Mouse (Mus musculus): ENCODE data around the gene Edaradd.
A peak's percentile ranks its signal among the peaks of the same experiment; 100 is the strongest.
"Not testable (repeated sequence)": the region's sequence is repeated elsewhere in the genome, so short reads cannot be mapped to it uniquely, and the experiment has no call there.

Gene Edaradd

DNA sequence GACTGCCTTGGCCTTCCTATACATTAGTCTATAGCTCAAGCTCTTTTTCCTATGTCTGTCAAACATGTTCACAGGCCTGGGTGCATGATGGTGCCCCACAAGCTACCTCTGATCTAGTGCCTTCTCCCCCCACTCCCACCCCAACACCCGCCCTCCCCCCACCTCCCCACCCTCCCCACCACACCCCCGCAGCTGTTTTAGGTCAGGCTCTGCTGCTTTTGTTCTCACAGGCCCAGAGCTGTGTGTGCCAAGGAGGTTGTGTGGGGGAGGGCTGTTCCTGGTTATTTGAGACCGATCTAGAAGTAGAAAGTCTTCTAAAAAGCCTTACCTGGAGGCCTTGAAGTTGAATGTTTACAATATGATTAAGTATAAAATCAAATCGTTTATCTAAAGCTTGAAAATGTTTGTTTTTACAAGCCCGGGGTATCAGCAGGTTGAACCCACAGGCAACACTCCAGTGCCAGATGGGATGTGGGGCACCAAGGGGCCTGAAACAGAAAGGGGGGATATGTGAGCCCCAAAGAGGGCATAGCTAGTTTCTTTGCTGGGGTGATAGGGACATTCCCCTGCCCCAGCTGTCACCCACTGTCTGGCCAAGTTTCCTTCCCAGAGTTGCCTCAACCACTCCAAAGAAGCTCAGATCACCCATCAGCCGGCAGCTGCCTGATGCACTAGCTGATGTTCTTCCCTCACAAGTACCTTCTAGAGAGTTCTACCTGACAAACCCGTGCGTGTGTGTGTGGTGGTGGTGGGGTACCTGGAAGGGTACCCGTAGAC lies 8.9 kb downstream of the Edaradd start:
- DNase-seq (ENCODE audit: low spot score), result no peak

DNA sequence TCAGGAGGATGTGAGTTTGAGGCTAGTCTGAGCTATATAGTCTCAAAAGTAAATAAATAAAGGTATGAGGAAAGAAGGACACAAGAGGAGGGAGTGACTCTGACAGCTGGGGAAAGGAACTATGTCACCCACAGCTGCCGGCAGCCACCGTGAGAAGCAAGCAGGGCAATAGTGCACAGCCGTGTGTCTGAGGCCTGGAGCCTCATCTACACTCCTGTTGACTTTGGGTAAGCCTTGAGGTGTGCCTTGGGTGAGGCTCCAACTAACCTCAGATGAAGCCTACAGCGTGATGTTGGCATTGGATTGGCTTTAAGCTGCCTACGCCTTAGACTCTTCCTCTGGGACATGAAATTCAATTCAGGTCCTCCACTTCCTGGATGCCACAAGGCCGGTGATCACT lies 10.2 kb downstream of the Edaradd start:
- no peak for DNase-seq (ENCODE audit: low spot score)

DNA sequence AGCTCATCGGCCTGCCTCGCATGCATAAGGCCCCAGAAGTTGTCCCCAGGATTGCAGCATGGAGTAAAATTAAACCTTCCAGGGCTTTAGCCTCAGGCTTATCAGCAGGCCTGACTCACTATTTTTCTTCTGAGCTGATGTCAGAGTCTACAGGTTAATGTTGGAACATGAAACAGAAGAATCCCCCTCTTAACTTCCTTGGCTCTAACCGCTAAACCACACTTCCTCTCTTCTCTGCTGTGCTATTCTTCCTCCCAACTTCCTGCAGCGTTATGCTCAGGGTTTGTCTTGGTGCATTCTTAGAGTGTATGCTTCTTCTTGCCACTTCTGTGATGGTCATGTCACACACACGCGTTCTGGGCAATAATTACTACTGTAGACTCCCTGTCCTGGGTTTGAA lies 12.8 kb downstream of the Edaradd start:
- no peak for DNase-seq (ENCODE audit: low spot score)

DNA sequence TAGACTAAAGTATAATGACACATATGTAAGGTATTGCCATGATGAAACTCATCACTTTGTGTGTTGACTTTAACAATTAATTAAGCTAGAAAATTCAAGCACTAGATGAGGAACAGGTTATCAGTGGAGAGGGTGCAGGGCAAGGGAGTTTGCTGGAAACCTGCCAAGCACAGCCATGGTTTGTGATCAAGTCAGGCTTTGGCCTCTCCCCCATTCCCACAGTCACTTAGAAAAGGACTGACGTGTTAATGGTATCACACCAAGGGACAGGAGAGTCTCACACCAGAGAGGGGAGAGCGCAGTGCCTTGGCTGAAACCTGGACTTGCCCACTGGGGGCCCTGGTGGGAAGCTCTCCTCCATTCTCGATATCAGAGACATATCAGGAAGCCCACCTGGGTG lies 14.9 kb downstream of the Edaradd start:
- DNase-seq (ENCODE audit: low spot score), result peak; percentile 48

DNA sequence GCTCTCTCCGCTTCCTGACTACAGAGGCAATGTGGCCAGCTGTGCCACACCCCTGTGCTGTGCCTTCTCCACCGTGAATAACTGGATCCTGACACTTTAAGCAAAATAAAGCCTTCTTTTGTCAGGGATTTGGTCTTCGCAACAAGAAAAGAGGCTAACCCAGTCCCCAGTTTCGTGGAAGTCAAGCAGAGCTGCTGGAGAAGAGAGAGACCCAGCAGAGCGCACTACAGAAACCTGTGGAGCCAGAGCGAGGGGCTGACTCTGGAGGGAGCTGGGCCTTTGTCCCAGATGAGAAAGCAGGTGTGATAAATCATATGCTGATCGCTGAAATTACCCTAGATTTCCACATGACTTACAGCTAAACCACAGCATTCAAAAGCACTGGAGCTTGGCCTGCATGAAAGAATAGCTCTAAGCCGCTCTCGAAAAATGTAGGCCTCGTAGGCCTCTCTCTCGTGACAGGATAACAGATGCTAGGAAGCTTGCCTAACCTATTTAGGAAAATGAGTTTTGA lies 16.9 kb downstream of the Edaradd start:
- no peak for DNase-seq (ENCODE audit: low spot score)

DNA sequence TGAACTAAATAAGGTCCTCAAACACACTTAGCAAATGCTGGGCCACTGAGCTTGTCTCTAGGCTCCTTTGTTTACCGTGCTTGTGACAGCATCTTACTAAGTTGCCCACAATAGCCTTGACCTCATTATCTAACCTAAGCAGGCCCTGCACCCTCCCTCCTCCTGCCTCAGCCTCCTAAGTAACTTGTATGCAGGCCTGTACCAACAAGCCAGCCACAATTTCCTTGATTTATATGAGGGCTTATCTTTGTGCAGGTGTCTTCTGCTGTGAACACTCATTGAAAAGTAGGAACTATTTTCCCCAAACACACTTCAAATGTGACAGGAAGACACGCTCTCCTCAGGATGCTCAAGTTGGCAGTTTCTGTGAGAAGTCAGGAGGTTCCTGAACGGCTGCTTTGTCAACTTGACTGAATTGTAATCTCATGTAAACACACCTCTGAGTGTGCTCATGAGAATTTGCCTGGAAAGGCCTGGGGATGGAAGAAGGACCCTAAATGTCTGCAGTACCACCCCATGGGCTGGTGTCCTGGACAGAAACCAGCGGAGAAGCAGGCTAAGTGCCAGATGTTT lies 17.5 kb downstream of the Edaradd start:
- DNase-seq (ENCODE audit: low spot score), result no peak

DNA sequence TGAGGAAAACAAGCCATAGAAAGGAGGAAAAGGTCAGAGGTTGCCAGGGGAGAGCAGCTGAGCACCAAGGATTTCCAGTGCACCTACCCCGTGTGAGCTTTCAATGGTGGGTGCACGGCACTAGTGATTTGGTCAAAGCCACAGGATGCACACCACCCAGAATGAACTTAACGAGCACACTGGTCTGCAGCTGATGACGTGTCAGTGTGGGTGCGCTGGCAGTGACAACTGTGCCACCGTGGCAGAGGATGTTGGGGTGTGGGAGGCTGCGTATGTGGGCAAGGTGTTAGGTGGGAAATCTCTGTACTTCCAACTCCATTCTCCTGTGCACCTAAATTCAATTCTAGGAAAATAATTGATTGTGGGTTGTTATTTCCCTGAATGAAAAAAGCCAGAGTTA lies 21.1 kb downstream of the Edaradd start:
- no peak for DNase-seq (ENCODE audit: low spot score)

DNA sequence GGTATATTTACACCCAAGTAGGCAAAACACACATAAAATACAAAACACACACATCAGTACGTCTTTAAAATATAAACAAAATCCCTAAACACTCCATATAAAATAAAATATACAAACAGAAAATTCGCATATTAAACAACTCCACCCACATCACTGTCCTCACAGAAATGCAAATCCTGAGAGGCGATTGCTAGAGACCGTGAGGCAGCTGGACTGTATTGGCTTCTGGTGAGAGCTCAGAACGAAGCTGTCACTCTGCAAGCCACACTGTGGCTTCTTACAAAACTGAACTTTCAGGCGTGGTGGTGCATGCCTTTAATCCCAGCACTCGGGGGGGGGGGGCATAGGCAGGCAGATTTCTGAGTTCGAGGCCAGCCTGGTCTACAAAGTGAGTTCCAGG lies 22.4 kb downstream of the Edaradd start:
- DNase-seq (ENCODE audit: low spot score), result no peak

DNA sequence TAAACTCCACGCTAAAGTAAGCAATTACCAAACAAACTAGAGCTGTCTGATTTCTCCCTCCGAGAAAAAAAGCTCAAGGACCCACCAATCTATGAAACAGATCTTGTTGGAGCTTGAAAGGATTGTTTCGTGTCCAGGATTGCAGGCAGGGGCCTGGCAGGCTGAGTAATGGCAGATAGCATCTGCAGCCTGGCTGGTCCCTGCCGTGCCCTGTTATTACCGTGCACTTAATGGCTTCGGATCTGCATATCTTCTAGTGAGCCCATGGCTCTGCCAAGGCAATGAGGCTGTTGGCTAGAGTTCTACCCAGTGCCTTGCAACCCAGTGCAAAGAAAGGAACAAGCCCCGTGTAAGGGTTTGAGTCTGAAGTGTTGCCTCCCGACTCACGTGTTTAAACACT lies 25.5 kb downstream of the Edaradd start:
- no peak for DNase-seq (ENCODE audit: low spot score)

DNA sequence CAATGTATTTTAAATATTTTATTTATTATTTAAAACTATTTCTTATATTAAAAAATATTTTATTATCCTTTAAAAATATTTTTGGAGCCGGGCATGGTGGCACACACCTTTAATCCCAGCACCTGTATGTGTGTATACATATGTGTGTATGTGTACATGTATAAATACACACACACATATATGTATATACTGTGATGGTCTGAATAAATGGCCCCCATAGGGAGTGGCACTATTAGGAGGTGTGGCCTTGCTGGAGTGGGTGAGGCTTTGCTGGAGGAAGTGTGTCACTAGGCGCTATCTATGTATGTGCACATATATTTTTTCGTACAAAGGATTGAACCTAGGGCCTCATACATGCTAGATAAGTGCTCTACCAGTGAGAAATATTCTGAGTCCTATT lies 27.7 kb downstream of the Edaradd start:
- no peak for DNase-seq (ENCODE audit: low spot score)

DNA sequence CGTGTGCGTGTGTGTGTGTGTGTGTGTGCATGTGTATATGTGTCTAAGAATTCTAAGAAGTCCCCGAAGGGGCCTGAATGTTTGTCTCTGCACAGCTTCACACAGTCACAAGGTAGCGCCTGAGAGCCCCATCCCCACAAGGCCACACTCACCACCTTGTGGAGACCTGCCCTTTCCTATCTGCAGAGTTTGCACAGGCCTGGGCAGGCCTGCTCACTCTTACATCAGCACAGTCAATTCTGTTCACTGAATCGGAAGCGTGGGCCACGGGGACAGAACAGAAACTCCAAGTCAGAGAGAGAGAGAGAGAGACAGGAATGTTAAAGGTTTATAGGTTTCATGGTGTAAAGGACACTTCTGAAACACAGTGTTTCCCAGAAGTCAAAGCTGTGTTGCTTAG lies 34.6 kb downstream of the Edaradd start:
- no peak for DNase-seq (ENCODE audit: low spot score)

DNA sequence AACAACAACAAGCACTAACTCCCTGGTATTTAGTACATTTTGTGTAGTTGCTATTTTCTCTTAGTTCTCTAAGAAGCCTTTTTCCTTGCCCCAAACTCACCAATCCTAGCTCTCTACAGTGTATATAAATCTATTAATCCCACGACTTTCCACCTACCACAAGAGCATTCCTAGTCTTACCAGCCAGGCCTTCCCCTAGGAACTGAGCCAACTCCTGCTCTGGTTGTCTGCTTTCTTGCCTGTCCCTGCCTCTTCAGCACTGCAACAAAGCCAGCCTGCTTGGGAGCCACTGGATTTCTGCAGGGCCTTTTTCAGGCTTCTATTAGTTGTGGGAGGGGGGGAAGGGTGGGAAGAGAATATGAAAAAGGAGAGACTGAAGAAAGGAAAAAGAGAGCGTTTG lies 35.0 kb downstream of the Edaradd start:
- DNase-seq (ENCODE audit: low spot score), result no peak

DNA sequence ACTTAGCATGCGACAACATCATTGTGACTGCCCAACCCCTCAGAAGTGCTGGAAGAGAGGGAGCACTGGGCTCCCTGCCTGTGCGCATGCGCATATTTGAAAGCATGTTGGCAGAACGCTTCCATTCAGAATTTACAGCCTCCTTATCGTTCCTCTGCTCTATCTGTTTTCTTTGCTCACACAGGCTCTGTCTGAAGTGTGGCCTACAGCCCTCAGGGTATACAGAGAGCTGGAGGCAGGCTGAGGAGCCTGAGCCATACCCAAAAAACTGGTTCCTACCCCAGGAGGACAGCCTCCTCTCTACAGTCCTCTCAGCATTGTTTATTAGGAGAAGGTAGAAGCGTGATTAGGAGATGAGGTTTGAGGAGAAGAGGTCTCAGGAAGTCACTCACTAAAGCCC lies 40.4 kb downstream of the Edaradd start:
- no peak for DNase-seq (ENCODE audit: low spot score)

DNA sequence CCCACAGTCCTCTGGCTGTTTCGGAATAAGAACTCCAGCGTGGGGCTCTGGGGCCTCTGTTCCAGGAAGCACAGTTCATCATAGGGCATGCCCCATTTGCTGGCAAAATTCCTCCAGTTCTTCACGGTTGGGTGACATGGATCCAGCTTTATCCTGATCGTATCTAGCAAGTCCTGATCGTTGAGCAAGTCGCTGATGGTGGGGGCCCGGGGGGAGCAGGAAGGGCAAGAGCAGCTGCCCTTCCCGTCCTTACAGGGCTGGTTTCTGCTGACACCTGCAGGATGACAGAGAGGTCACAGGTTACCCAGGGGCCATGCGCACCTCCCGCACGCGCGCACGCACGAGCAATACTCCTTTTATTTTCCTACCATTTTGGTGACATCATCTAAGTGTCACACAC lies 41.9 kb downstream of the Edaradd start:
- DNase-seq (ENCODE audit: low spot score), result no peak

DNA sequence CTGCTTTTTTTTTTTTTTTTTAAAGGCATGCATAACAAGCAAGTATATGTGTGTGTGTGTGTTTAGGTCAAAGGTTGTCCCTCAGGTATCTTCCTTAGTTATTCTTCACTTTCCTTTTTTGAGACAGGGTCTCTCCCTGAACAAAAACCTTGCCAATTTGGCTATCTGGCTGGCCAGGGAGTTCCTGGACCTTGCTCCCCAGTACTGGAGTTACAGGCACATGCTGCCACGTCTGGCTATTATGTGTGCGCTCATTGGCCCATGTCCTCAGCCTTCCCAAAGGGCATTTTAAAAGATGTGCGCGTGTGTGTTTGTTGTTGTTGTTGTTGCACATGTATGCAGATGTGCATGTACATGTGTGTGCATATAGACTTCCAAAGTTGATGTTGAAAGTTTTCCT lies 43.4 kb downstream of the Edaradd start:
- DNase-seq (ENCODE audit: low spot score), result no peak

DNA sequence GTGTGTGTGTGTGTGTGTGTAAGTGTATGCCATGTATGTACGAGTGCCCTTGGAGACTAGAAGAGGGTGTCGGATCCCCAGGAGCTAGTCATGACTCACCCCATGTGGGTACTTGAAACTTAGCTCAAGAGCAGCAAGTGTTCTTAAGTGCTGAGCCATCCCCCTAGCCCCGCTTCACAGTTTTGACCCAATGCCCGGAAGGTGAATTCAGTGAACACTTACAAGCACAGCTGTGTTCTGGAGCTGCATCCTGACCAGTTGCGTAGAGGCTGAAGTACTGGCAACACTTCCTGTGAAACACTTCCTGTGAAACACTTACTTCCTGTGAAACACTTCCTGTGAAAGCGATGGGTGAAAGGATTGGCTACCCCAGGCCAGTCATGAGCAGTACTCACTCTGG lies 45.0 kb downstream of the Edaradd start:
- DNase-seq (ENCODE audit: low spot score), result no peak

DNA sequence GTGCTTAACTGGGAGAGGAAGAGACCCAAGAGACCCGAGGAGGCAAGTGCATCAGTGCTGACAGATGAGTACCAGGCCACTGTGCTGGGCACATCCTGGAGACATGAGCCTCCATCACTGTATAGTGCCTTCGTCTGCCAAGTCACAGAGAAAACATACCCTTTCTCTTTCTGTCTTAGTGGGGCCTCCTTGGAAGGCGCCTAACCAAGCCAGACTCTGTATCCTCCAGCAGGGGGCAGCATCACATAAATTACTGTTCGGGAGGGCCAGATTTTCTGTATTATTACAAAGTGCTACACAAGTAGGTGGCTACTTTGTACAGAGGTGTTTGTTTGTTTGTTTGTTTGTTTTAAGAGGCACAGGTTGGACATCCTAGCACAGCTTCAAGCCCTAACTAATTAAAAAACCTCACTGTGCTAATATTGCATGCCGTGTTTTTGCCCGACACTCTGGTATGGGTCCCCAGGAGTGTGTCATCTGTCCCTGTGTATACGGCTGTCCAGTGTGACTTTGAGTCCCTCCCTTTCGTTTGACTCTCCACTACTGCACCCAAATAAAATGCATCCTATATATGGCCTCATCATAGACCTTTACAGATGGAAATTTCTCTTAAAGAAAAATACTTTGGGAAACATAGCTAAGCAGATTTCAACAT lies 46.4 kb downstream of the Edaradd start:
- DNase-seq (ENCODE audit: low spot score), result peak; percentile 86

DNA sequence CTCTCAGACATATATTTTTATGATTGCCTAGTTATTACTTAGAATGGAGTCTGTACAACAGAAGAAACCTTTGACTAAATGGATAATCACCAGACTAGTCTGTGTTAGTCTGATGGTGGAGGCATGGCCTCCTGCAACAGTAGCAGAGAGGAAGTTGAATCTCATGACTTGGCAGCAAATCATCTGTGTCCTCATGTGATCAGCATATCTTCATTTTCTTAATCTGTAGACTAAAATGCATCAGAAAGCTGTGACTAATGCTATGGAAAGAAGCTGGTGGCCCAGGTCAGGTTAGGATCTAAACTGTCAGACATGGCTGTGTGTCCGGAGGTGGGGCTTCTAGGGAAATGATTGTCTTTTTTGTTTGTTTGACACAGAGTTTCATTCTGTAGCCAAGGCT lies 51.8 kb downstream of the Edaradd start:
- no peak for DNase-seq (ENCODE audit: low spot score)

DNA sequence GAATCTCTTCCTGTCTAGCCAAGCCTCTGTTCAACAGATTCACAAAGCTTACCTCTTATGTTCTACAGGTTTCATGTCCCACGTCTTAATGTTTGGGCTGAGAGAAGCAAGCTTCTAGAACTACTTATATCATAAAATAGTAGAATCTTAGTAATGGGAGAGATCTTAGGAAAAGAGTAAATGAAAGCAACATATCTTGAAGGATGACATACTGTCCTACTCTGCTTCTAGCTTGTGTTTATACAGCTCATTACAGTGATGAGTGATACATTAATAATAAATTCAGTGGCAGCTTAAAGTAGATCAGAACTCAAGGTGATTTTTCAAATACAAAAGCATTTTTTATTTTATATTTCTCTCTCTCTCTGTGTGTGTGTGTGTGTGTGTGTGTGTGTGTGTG lies 55.4 kb downstream of the Edaradd start, which contains the start of gene Lgals8:
TSS of gene Lgals8 (minus strand) at position 101 of the 400 bp plus-strand sequence.
- DNase-seq (ENCODE audit: low spot score), result no peak

DNA sequence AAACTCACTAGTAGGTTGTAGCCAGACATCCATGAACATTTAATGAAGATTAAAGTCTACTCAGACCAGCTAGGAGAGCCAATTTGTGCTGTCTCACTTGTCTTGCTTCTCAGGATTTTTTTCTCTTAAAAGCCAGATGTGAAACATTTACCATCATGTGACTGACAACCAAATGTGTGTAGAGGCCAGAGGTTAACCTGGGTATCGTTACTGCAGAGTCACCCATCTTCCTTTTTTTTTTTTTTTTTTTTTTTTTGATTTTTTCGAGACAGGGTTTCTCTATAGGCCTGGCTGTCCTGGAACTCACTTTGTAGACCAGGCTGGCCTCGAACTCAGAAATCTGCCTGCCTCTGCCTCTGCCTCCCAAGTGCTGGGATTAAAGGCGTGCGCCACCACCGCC lies 56.1 kb downstream of the Edaradd start:
- DNase-seq (ENCODE audit: low spot score), result not testable (repeated sequence)

DNA sequence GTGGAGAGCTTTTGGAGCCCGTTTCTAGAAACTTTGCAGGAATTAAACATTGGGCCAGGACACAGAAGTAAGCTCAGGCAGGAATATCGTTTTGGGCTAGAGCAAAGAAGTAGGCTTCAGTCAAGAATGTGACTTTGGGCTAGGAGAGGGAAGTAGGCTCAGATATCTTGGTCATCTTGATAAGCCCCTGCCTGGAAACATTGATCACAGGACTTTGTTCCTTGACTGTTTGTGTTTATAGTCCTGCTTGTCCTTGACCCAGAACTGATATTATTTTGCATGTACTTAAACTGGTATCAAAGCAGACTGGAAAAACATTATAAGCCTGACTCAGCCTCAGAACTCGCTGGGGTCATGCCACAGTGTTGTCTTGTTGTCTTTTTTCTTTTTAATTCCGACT lies 57.6 kb downstream of the Edaradd start:
- DNase-seq (ENCODE audit: low spot score), result no peak

DNA sequence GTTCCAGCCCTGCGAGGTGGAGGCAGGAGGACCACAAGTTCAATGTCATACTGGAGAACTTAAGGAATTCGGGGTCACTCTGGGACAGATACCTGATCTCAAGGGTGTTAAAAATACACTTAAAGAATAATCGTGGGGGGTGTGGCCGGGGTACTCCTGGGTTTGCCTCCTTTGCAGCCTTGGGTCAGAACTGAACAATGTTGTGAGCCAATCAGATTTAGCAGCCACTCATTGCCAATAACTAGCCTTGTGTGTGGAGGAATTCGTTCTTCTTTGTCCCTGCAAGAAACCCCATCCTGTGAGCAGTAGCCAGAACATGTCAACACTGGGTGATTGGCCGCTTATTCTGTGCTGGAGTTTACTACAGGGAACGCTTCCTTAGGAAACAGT lies 58.5 kb downstream of the Edaradd start:
- DNase-seq (ENCODE audit: low spot score), result no peak
